Mouse (Mus musculus): ENCODE data around the gene Dnaja3.
A peak's percentile ranks its signal among the peaks of the same experiment; 100 is the strongest.
"Not testable (repeated sequence)": the region's sequence is repeated elsewhere in the genome, so short reads cannot be mapped to it uniquely, and the experiment has no call there.

Gene Dnaja3

GRCm38 (mm10) chr16:4670317-4670716 lies 30.5 kb downstream of the Dnaja3 start:
- DNase-seq (ENCODE audit: extremely low spot score), result no peak

DNA sequence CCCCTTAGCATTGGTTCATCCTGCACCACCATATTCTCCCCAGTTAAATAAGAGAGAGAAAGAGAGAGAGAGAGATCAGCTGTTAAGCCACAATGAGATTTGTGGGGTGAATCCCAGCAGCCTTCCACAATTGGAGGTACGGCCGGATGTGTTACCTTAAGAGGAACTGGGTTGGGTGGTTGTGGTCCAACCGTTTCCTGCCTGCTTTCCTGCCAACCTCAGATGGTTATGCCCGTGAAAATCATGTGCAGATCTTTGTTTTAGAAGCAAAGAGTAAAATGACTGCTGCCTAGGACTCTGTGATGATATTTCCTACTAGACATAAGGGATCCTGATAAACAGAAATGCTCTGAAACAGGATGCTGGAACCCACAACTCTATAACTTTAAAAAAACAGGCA lies 34.3 kb downstream of the Dnaja3 start:
- DNase-seq (ENCODE audit: extremely low spot score), result no peak

DNA sequence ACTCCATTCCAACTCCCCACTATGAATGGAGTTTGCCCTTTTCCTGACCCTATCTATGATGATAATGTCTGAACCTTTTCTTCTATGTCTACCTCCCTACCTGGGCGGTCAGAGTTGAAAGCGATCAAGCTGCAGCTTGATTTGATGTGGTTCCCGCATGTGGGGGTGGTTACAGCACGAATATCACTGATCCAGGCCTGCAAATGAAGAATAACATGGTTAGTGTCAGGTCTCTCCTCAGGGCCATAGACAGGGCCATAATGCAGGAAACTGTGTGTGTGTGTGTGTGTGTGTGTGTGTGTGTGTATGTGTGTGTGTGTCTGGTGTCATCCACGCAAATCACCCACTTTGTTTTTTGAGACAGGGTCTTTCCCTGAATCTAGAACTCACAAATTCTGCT lies 37.0 kb downstream of the Dnaja3 start:
- no peak for DNase-seq (ENCODE audit: extremely low spot score)

GRCm38 (mm10) chr16:4678080-4678479 lies 38.3 kb downstream of the Dnaja3 start:
- no peak for DNase-seq (ENCODE audit: extremely low spot score)

GRCm38 (mm10) chr16:4679121-4680018 lies 39.6 kb downstream of the Dnaja3 start, which contains the start of gene Coro7:
Gene Coro7 (minus strand): TSS chr16:4679777.
- DNase-seq (ENCODE audit: extremely low spot score), result peak; percentile 91

DNA sequence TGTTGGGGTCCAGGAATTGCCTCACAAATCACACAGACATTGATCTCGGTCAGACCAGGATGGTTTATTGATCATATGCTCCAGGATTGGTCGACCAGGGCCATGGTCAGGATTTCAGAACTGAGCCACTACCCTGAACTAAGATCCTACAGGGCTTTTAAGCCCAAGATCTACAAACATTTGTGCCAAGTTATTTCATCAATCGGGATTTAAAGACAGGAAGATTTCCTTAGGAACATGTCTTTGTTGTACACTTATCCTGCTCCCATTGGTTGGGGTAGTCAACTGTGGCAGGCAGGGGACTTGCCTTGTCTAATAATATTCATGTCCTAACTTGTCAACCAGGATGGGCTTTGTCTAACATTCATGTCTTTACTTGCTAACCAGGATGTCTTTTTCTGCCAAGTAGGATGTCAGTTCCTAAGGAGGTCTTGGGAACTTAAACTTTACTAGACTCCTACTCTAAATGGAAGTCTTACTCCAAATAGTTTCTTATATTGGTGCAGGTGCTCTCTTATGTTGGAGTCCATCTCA lies 41.2 kb downstream of the Dnaja3 start:
- not testable (repeated sequence) for DNase-seq (ENCODE audit: extremely low spot score)

GRCm38 (mm10) chr16:4682628-4683179 lies 42.9 kb downstream of the Dnaja3 start:
- no peak for DNase-seq (ENCODE audit: extremely low spot score)

DNA sequence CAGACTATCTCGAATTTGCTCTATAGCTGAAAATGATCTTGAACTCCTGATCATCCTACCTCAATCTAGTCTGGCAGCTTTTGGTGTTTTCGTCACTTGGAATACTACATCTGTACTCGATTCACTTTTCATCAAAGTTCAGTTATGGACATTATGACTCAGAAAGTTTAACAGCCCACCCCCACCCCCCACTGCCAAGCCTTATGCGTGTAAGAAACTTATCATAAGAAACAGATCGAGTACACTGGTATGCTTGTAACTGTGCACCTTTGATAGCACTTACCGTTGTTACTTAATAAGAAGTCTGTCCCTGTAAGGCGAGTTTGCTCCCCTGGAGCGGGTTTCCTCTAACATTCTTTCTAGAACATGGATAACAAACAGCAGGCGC lies 43.4 kb downstream of the Dnaja3 start:
- no peak for DNase-seq (ENCODE audit: extremely low spot score)

GRCm38 (mm10) chr16:4683581-4684456 lies 44.0 kb downstream of the Dnaja3 start:
- peak; percentile 93 for DNase-seq (ENCODE audit: extremely low spot score)

DNA sequence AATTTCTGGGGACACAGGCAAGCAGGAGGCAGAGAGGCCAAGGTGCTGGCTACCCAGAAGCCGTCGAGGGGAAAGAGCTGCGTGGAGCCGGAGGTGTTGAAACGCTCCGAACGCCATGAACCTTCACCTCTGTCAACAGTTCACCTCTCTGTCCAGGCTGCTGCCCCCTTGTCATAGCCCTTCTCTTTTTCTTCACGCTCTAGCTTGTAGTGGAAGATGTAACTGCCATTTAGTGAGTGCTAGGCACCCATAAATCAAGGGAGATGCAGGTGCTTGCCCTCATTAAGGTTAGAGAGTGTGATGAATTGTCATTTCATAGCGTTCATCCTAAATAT lies 44.6 kb downstream of the Dnaja3 start:
- DNase-seq (ENCODE audit: extremely low spot score), result no peak

- DNase-seq (ENCODE audit: extremely low spot score), result not testable (repeated sequence)
Measured at GRCm38 (mm10) chr16:4689371-4689770, 49.6 kb downstream of the Dnaja3 start.

- DNase-seq (ENCODE audit: extremely low spot score), result no peak
Measured at GRCm38 (mm10) chr16:4701211-4701610, 61.4 kb downstream of the Dnaja3 start.

GRCm38 (mm10) chr16:4702646-4703045 lies 62.9 kb downstream of the Dnaja3 start:
- no peak for DNase-seq (ENCODE audit: extremely low spot score)

GRCm38 (mm10) chr16:4705541-4705940 lies 65.8 kb downstream of the Dnaja3 start:
- no peak for DNase-seq (ENCODE audit: extremely low spot score)

- DNase-seq (ENCODE audit: extremely low spot score), result no peak
Measured at GRCm38 (mm10) chr16:4711173-4711572, 71.4 kb downstream of the Dnaja3 start.

- DNase-seq (ENCODE audit: extremely low spot score), result no peak
Measured at GRCm38 (mm10) chr16:4713861-4714710, 74.3 kb downstream of the Dnaja3 start.

GRCm38 (mm10) chr16:4717866-4718265 lies 78.1 kb downstream of the Dnaja3 start:
- DNase-seq (ENCODE audit: extremely low spot score), result no peak

GRCm38 (mm10) chr16:4718753-4719518 lies 79.1 kb downstream of the Dnaja3 start, which contains the start of gene Nmral1:
Gene Nmral1 (minus strand): TSS chr16:4719356.
- DNase-seq (ENCODE audit: extremely low spot score), result peak; percentile 88

GRCm38 (mm10) chr16:4722128-4722914 lies 82.5 kb downstream of the Dnaja3 start:
- no peak for DNase-seq (ENCODE audit: extremely low spot score)

DNA sequence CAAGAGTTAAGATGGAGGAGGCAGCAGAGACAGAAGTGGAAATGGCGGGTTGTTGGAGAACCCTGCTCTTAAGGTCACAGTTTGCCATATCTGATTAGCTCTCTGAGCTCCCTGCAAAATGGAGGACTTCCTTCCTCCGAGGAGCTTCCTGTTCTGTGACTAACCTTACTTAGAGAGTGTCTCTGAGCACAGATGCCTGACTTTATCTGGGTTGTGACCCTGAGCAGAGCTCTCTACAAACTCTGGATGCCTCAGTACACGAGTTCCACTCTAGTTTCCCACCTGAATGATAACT lies 83.1 kb downstream of the Dnaja3 start:
- no peak for DNase-seq (ENCODE audit: extremely low spot score)
